Mouse (Mus musculus): ENCODE results near the gene Hoxb6. TPM values are rescaled to one million over a fixed set of nuclear protein-coding genes. Genes with fewer than 3 reads are reported as not detected.

Hoxb6 gene
- polyA plus RNA-seq (2011; ENCODE audit: insufficient read depth, insufficient read length, low replicate concordance, missing spikeins): 1.8 and 4.4 TPM in 2 replicates

DNA sequence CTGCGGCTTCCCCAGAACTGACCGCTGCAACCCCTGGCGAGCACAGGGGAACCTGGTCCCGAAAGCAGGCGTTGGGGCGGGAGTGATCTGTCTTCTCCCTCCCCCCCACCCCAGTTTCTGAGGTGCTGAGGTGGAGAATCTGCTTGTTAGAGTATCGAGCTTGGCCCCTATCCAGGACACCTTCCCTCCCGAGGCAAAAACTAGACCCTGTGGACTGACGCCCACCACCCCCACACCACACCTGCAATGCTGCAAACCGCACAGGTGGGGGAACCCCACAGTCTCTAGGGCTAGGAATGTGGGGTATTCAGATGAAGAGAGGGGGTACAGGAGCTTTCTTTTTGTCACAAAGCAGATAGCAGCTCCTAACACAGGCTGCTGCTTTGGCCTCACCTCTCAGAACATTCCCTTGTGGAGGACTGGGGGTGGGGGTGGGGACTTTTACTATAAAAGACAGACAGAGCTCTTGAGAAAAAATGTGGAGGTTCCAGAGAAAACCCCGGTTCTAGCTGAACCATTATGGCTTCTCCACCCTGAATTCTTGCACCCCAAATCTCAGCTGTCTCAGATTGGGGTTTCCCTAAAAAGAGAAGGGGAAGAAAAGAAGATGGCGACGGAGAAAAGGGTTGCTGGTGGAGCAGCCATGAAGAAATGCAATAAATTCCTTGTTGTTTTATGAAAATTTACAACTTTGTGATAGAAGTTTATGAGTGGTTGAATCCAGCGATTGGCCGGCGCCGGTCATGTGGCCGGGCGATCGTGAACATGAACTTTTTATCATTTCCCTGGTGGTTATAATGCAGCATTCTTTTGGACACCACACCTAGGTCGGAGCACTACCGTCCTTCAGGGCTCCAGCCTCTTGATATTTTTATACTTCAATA, at the start of gene Hoxb6:
Gene Hoxb6, plus strand, starts transcription at position 796 of the 884 bp plus-strand sequence.
- no peak for TF ChIP-seq CTCF (IDR thresholded peaks at IDR 0.05; ENCODE audit: control insufficient read depth, insufficient read depth, low read length)
- TF ChIP-seq POLR2A (IDR thresholded peaks at IDR 0.05; ENCODE audit: borderline replicate concordance, control insufficient read depth, low read depth, low read length): no peak
- Histone ChIP-seq H3K4me3 (replicated peaks; ENCODE audit: control insufficient read depth, low read depth, low read length) (no peak within 1 kb of the TSS), H3K4me1 (ENCODE audit: control insufficient read depth, insufficient read depth, low read length) (no peaks in the 10 kb centered on the region), H3K27ac (ENCODE audit: control insufficient read depth, insufficient read depth, low read depth, low read length, poor library complexity) (no peak within 1 kb of the TSS)
- 25% methylated on average over 22 of the region's 22 CpGs for WGBS

DNA sequence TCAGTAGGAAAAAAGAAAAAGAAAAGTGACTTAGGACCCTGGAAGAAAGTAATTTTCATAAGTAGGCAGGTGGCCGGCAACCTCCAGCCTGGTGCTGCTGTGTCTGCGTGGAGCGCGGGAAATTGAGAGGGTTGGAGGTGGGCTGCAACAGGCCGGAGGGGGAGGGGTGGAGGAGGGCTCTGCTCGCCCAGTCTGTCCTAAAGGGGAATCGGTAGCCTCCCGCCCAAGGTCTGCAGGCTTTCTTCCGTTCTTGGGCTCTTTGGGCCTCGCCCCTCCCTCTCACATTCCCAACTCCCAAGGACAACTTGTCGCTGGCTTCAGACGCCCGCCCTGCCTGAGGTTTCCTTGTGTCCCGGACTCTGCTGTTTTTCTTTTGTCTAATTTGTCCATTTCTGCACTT, 41.4 kb upstream of the Hoxb6 start:
- 6% methylated on average over 14 of the region's 14 CpGs for WGBS
- no peak for TF ChIP-seq POLR2A (IDR thresholded peaks at IDR 0.05; ENCODE audit: borderline replicate concordance, control insufficient read depth, low read depth, low read length)
- no peak for TF ChIP-seq CTCF (IDR thresholded peaks at IDR 0.05; ENCODE audit: control insufficient read depth, insufficient read depth, low read length)
- H3K4me1 ChIP-seq (ENCODE audit: control insufficient read depth, insufficient read depth, low read length): no peaks in the 10 kb centered on the region
- no peak overlapping the region for H3K27ac ChIP-seq (ENCODE audit: control insufficient read depth, insufficient read depth, low read depth, low read length, poor library complexity)
- no peak overlapping the region for H3K4me3 ChIP-seq (replicated peaks; ENCODE audit: control insufficient read depth, low read depth, low read length)

DNA sequence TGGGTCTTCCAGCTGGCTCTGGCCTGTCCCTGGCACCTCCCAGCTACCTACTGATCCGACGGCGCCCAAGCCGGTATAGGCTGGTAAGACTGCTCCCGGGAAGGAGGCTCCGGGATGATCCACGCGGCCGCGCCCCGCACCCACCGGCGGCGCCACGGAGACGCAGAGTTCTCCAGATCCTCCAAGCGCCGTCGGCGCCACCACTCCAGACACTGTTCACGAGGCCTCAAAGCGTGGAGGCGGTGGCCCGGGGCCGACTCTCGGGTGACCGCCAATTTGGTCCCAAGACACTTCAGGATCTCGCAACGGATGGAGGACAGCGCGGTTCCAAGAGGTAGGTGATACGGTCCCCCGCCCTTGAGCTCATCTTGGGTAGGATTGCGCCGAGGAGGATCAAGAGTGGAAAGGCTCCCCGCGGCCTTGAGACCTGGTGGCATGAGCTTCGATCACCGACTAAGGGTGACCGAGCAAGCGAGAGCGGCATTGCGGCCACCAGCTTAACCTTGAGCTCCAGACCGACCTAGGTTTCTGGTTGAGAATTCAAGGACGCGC, 40.7 kb upstream of the Hoxb6 start:
- Histone ChIP-seq H3K27ac (ENCODE audit: control insufficient read depth, insufficient read depth, low read depth, low read length, poor library complexity) (no peak overlapping the region), H3K4me3 (replicated peaks; ENCODE audit: control insufficient read depth, low read depth, low read length) (no peak overlapping the region), H3K4me1 (ENCODE audit: control insufficient read depth, insufficient read depth, low read length) (no peaks in the 10 kb centered on the region)
- 5% methylated on average over 46 of the region's 46 CpGs for WGBS
- no peak for TF ChIP-seq POLR2A (IDR thresholded peaks at IDR 0.05; ENCODE audit: borderline replicate concordance, control insufficient read depth, low read depth, low read length)
- no peak for TF ChIP-seq CTCF (IDR thresholded peaks at IDR 0.05; ENCODE audit: control insufficient read depth, insufficient read depth, low read length)

DNA sequence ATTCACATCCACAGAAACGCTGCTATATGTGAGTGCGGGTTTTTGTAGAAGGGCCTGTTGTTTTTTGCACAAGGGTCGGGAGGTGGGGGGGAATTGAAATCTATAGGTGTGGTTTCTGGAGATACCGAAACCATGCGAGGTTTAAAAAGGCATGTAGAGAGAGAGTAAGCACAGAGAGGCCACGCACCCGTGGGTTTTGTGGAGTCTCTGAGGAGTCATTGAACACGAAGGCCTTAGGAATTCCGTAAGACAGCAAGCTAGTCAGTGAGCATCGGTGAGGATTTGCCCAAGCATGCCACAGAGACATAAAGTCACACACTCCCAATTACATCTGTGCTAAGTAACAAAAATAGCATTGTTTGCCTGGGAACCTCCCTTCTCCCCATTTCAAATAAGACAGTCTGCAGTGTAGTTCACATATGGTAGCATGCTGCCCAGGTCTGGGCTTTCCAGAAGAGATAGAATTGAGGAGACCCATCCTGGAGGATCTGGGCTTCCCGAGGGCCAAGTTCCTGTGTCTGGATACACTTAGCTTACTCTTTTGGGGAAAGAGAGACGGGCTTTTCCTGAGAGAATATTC, 39.6 kb upstream of the Hoxb6 start:
- 27% methylated on average over 12 of the region's 12 CpGs for WGBS
- TF ChIP-seq CTCF (IDR thresholded peaks at IDR 0.05; ENCODE audit: control insufficient read depth, insufficient read depth, low read length) (no peak), POLR2A (IDR thresholded peaks at IDR 0.05; ENCODE audit: borderline replicate concordance, control insufficient read depth, low read depth, low read length) (no peak)
- no peak overlapping the region for H3K4me3 ChIP-seq (replicated peaks; ENCODE audit: control insufficient read depth, low read depth, low read length)
- H3K27ac ChIP-seq (ENCODE audit: control insufficient read depth, insufficient read depth, low read depth, low read length, poor library complexity): no peak overlapping the region
- H3K4me1 ChIP-seq (ENCODE audit: control insufficient read depth, insufficient read depth, low read length): no peaks in the 10 kb centered on the region

DNA sequence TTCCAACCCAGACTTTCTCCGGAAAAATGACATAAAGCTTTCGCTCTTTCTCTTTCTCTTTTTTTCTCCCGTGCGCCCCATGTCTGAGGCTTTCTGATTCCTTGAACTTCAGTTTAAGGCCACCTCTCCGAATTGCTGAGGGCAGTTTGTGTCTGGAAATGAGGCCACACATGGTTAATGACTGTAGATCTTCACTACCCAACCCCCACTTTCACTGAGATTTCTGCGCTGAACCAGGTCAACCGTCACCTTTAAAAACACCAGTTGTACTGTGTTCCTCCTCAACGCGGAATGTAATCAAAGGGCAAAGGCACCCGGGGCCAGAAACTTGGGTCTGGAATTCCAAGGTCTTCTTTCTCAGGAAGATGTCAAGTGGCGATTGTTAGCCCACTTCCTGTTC, 38.1 kb upstream of the Hoxb6 start:
- Histone ChIP-seq H3K27ac (ENCODE audit: control insufficient read depth, insufficient read depth, low read depth, low read length, poor library complexity) (no peak overlapping the region), H3K4me3 (replicated peaks; ENCODE audit: control insufficient read depth, low read depth, low read length) (no peak overlapping the region), H3K4me1 (ENCODE audit: control insufficient read depth, insufficient read depth, low read length) (no peaks in the 10 kb centered on the region)
- TF ChIP-seq POLR2A (IDR thresholded peaks at IDR 0.05; ENCODE audit: borderline replicate concordance, control insufficient read depth, low read depth, low read length): no peak
- TF ChIP-seq CTCF (IDR thresholded peaks at IDR 0.05; ENCODE audit: control insufficient read depth, insufficient read depth, low read length): no peak
- 6% methylated on average over 11 of the region's 11 CpGs for WGBS

DNA sequence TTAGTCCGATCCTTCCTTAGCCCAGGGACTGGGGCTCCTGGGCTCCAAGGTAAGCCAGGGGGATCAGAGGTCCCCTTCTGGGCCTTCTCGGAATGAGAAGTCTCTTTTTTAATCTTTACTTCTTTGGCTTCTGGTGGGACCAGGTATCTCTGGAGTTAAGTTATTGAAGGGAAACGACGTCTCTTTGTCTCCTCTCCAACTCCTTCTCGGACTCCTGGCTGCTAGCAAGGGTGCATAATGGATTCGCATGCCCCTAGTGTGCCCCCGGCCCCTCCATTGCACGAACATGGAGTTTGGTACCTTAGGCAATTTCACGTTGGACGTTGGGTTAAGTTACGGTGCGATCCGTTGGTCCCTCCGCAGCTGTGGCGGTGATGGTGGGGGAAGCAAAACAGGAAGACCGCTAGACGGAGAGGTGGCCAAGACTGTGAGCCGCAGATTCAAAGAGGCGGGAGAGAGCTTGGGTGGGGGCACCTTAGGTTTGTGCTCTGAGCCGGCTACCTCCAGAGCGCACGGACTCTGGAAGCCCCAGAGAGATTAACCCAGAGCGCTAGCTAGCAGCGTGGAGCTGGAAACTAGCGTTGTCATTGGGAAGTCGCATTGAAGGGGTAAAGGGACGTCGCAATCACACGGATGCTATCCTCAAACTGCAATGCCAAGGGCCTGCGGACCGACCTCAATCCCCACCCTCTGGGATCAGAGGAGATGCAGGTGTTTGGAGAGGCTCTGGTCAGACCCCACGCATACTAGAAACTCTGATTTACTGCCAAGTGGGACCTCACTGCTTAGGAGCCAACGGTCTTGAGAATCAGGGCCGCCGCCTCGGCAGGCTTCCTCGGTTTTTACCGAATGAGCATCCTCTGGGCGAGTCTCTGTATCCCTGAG, 36.9 kb upstream of the Hoxb6 start:
- no peak overlapping the region for H3K27ac ChIP-seq (ENCODE audit: control insufficient read depth, insufficient read depth, low read depth, low read length, poor library complexity)
- no peak for TF ChIP-seq CTCF (IDR thresholded peaks at IDR 0.05; ENCODE audit: control insufficient read depth, insufficient read depth, low read length)
- TF ChIP-seq POLR2A (IDR thresholded peaks at IDR 0.05; ENCODE audit: borderline replicate concordance, control insufficient read depth, low read depth, low read length): no peak
- H3K4me1 ChIP-seq (ENCODE audit: control insufficient read depth, insufficient read depth, low read length): no peaks in the 10 kb centered on the region
- 3% methylated on average over 39 of the region's 39 CpGs for WGBS
- H3K4me3 ChIP-seq (replicated peaks; ENCODE audit: control insufficient read depth, low read depth, low read length): no peak overlapping the region

DNA sequence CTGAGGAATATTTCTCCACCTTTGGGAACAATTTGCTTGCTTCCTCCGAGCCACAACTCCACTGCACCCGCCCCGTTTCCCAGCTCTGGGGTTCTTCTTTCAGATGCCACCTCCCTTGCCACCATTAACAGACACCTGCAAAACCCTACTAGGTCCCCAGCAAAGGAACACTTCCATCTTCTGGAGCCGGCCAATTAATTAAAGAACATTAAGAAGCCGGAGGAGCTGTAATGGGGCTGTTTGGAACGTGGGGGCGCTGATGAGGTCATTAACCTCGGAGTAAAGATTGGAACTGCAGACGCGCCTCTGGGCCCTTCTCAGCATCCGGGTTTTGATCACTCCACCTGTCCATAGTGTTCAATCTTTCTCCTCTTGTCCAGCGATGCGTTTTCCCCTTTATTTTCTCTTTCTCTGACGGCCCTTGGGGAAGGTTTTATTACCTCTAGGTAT, 36.3 kb upstream of the Hoxb6 start:
- TF ChIP-seq CTCF (IDR thresholded peaks at IDR 0.05; ENCODE audit: control insufficient read depth, insufficient read depth, low read length) (no peak), POLR2A (IDR thresholded peaks at IDR 0.05; ENCODE audit: borderline replicate concordance, control insufficient read depth, low read depth, low read length) (no peak)
- Histone ChIP-seq H3K4me3 (replicated peaks; ENCODE audit: control insufficient read depth, low read depth, low read length) (no peak overlapping the region), H3K4me1 (ENCODE audit: control insufficient read depth, insufficient read depth, low read length) (no peaks in the 10 kb centered on the region), H3K27ac (ENCODE audit: control insufficient read depth, insufficient read depth, low read depth, low read length, poor library complexity) (no peak overlapping the region)
- WGBS: 23% methylated on average over 14 of the region's 14 CpGs
